Mouse (Mus musculus) hindbrain, embryonic 12.5 days (tissue): ENCODE measurements around the gene Zfp941. TPM values are rescaled to one million over a fixed set of nuclear protein-coding genes. Genes with fewer than 3 reads are reported as not detected.
A peak's percentile ranks its signal among the peaks of the same experiment; 100 is the strongest.

Experiments
- ATAC-seq: fragments of 200-750 bp; cut with Nextera tagmentation; 2 replicates; pipeline ENCODE4 v1.8.0; 2017; ENCODE audit warnings: moderate TSS enrichment; ENCODE audit not compliant: low FRiP score
- H3K27ac ChIP-seq: fragments of 300-500 bp; sonication (generic); 2 replicates; pipeline ENCODE4 v1.5.1; 2016; ENCODE audit warnings: mild to moderate bottlenecking
- H3K27me3 ChIP-seq: fragments of 300-500 bp; sonication (generic); 2 replicates; pipeline ENCODE4 v1.6.1; 2016; ENCODE audit warnings: mild to moderate bottlenecking
- H3K36me3 ChIP-seq: fragments of 300-500 bp; sonication (generic); 2 replicates; pipeline ENCODE4 v1.6.1; 2016; ENCODE audit warnings: mild to moderate bottlenecking
- H3K4me1 ChIP-seq: fragments of 300-500 bp; sonication (generic); 2 replicates; pipeline ENCODE4 v1.6.1; 2016
- H3K4me2 ChIP-seq: fragments of 300-500 bp; sonication (generic); replicated peaks from 2 replicates; pipeline ENCODE4 v1.6.1; 2016; ENCODE audit warnings: mild to moderate bottlenecking
- H3K4me3 ChIP-seq: fragments of 300-500 bp; sonication (generic); 2 replicates; pipeline ENCODE4 v1.5.1; 2016; ENCODE audit warnings: mild to moderate bottlenecking
- H3K9ac ChIP-seq: fragments of 300-500 bp; sonication (generic); 2 replicates; pipeline ENCODE4 v1.6.1; 2016; ENCODE audit warnings: mild to moderate bottlenecking, moderate library complexity
- H3K9me3 ChIP-seq: fragments of 300-500 bp; sonication (generic); replicated peaks from 2 replicates; pipeline ENCODE4 v1.6.1; 2016; ENCODE audit warnings: mild to moderate bottlenecking
- WGBS: fragments of 180-500 bp; shearing (Covaris S2); methylation state at CpG from one replicate; pipeline ENCODE4 v1.1.7; 2016; 5-methylcytosine and 5-hydroxymethylcytosine counted together
- polyA plus RNA-seq: library from polyadenylated mRNA; unstranded; fragments of >200 nt; fragmentation: Nextera tagmentation; extraction: Ambion mirVana; gene quantifications from 2 replicates; pipeline ENCODE4 v1.2.1, GENCODE M21; 2016

Zfp941 gene
- polyA plus RNA-seq, 1 experiment from 2014 or later, result 12.3 TPM

DNA sequence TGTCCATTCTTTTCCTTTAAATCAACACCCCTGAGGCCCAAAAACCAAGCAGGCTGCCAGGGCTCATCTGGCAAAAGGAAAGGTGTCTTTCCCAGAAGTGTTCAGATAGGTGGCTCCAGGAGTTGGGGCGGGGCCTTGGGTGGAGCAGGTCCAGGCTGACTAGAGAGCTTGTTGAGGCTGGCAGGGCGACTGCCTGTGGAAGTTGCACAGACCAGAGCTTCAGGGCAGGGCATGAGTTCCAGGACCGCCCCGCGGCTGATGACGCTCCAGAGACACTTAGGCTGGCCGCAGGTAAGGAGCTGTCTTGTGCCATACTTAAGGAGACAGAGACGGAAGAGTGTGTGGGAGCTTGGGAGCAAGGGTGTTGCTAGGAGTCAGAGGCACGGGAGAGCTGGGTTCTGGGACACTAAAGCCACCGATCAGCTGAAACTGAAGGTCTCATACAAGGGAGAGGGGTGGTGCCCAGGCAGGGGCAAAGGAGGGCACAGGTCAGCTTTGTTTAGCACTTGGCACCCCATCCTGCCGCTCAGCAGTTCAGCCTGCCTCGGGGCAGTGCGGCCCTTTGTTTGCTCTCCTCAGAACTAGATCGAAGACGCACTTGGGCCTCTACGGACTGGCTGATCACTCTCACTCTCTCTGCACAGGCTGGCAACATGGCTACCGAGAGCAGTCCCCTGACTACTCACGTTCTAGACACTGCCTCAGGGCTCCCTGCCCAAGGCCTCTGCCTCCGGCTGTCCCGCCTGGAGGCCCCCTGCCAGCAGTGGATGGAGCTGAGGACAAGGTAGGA, 13.2 kb upstream of the Zfp941 start, which contains the start of gene Urah:
Gene Urah, plus strand, starts transcription at position 51 of the 790 bp plus-strand sequence.
- Histone ChIP-seq H3K27ac (no peak within 1 kb of the TSS), H3K9me3 (no peaks in the 10 kb centered on the region)
- 49% methylated on average over 20 of the region's 20 CpGs for whole genome bisulfite sequencing

DNA sequence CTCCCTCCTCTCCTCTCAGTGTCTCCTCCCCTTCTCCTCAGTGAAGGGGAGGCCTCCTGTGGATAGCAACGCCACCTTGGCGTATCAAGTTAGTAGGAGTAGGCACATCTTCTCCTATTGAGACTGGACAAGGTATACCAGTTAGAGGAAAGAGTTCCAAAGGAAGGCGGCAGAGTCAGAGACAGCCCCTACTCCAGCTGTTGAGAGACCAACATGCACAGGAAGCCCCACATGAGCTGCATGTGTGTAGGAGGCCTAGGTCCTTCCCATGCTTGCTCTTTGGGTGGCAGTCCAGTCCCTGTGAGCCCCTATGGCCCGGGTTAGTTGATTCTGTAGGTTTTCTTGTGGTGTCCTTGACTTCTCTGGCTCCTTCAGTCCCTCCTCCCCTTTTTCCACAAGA, 11.4 kb upstream of the Zfp941 start:
- Histone ChIP-seq H3K36me3 (no peaks in the 10 kb centered on the region), H3K4me1 (no peaks in the 10 kb centered on the region), H3K9me3 (no peaks in the 10 kb centered on the region), H3K27me3 (no peaks in the 10 kb centered on the region; the same call in 1 of the 2 replicates), H3K27ac (no peak overlapping the region), H3K4me2 (no peak overlapping the region), H3K9ac (no peak overlapping the region), H3K4me3 (no peak overlapping the region)
- no peak for ATAC-seq
- 84% methylated on average over 4 of the region's 4 CpGs for WGBS

More for the DNA sequence above, 13.2 kb upstream of the Zfp941 start, which contains the start of gene Urah:
- ATAC-seq, result no peak
- no peak within 1 kb of the TSS for H3K4me2 ChIP-seq
- no peaks in the 10 kb centered on the region for H3K4me1 ChIP-seq
- H3K36me3 ChIP-seq, result no peaks in the 10 kb centered on the region
- H3K4me3 ChIP-seq, result no peak within 1 kb of the TSS
- no peak within 1 kb of the TSS for H3K9ac ChIP-seq
- H3K27me3 ChIP-seq, result no peaks in the 10 kb centered on the region; the same call in 1 of the 2 replicates

DNA sequence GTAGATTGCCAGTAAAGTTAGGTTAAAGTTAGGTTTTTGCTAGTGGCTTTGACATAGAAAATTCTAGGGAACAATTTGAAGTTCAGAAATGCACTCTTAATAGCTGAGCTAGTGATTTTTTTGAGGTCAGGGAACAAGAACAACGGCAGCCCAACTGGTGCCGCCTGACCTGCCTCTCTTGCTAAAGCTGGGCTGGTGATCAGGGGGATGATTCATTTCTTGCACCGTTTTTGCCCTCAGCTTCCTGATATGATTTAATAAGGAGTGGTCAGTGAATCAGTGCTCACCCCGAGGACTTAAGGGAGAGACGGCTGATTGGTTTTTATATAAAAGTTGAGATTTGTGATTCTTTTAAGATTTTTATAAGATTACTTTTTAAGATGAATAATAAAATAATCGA, 9.5 kb upstream of the Zfp941 start:
- H3K4me2 ChIP-seq, result no peak overlapping the region
- no peak overlapping the region for H3K4me3 ChIP-seq
- H3K9me3 ChIP-seq, result no peaks in the 10 kb centered on the region
- no peak overlapping the region for H3K27ac ChIP-seq
- WGBS, result 76% methylated on average over 6 of the region's 6 CpGs
- H3K9ac ChIP-seq, result no peak overlapping the region
- no peaks in the 10 kb centered on the region; the same call in 1 of the 2 replicates for H3K27me3 ChIP-seq
- no peaks in the 10 kb centered on the region for H3K36me3 ChIP-seq
- no peaks in the 10 kb centered on the region for H3K4me1 ChIP-seq
- ATAC-seq, result no peak

DNA sequence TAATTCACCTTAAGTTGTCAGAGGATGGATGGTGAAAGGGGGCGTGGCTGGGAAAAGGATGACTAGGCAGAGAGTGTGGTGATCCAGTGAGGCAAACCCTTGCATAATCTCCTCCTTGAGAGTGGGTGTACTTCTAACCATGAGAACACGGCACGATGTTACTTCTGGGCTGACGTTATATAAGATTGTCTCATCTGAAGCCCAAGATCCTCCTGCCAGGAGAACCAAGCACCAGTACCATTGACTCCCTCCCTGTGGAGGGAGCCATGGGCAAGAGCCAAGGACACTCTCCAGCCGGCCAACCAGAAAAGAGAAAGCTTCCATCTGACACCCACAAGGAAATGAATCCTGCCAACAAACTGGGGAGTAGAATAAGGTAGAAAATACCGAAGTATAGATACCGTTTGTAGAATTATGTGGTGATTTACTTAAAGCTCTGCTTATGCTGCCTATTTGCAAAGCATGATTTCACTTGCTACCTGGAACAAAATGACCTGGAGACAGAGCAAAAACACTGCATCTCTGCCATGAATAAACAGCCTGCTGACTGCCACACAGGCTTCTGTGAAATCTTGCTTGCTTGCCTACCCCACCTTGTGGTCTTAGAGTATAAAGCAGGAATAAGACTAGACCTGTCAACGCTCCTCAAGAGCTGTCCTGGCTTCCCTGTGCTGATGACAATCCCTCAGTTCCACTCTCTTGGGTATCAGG, 6.3 kb upstream of the Zfp941 start:
- Histone ChIP-seq H3K27me3 (no peaks in the 10 kb centered on the region), H3K27ac (no peak overlapping the region), H3K9me3 (no peaks in the 10 kb centered on the region), H3K36me3 (no peaks in the 10 kb centered on the region), H3K4me3 (no peak overlapping the region), H3K4me2 (no peak overlapping the region), H3K4me1 (no peaks in the 10 kb centered on the region), H3K9ac (no peak overlapping the region)
- no peak for ATAC-seq
- 40% methylated on average over 8 of the region's 8 CpGs for WGBS

DNA sequence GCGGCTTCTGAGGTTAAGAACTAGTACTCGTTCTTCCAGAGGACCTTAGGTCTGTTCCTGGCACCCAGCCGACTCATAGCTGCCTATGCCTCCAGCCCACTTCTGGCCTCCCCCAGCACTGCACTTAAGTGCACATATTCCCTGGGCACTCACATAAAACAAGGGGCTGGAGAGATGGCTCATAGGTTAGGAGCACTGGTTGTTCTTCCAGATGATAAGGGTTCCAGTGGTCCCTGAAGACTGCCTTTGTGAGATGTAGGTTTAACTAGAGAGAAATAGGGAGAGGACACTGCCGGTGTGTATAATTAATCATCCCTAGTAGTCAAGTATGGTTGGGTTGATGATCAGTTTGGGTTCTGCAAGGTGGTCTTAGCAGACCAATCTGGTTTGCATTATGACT, 753 bp upstream of the Zfp941 start:
- peaks cover 2% of the 10 kb centered on the region; the same call in 1 of the 2 replicates for H3K4me1 ChIP-seq
- no peak overlapping the region for H3K4me2 ChIP-seq
- no peak overlapping the region for H3K9ac ChIP-seq
- no peak overlapping the region for H3K4me3 ChIP-seq
- H3K36me3 ChIP-seq, result no peaks in the 10 kb centered on the region
- no peaks in the 10 kb centered on the region for H3K27me3 ChIP-seq
- no peak for ATAC-seq
- H3K9me3 ChIP-seq, result no peaks in the 10 kb centered on the region
- no peak overlapping the region for H3K27ac ChIP-seq
- WGBS, result 93% methylated on average over 4 of the region's 4 CpGs

DNA sequence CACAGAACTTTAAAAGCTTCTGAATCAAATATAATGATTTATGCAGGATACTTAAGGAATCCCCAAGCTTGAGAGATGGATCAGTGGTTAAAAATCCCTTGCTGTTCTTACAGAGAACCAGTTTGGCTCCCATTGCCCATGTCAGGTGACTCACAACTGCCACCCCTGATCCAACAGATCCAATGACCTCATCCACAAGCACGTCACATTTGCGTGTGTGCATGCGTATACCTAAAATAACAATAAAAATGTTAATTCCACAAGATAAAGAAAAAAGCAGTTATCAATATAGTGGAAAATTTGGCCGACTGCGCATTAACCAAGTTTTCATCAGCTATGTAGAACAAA, 699 bp downstream of the Zfp941 start:
- WGBS, result 49% methylated on average over 5 of the region's 5 CpGs
- H3K9me3 ChIP-seq, result no peaks in the 10 kb centered on the region
- no peaks in the 10 kb centered on the region for H3K36me3 ChIP-seq
- peak overlapping the region; percentile 55 for H3K4me3 ChIP-seq
- H3K4me2 ChIP-seq, result peak overlapping the region; percentile 65
- H3K27me3 ChIP-seq, result no peaks in the 10 kb centered on the region
- H3K9ac ChIP-seq, result peak overlapping the region; percentile 72
- ATAC-seq, result peak; percentile 55
- H3K27ac ChIP-seq, result peak overlapping the region; percentile 83; the same call in 1 of the 2 replicates
- H3K4me1 ChIP-seq, result peaks cover 2% of the 10 kb centered on the region; the same call in 1 of the 2 replicates

DNA sequence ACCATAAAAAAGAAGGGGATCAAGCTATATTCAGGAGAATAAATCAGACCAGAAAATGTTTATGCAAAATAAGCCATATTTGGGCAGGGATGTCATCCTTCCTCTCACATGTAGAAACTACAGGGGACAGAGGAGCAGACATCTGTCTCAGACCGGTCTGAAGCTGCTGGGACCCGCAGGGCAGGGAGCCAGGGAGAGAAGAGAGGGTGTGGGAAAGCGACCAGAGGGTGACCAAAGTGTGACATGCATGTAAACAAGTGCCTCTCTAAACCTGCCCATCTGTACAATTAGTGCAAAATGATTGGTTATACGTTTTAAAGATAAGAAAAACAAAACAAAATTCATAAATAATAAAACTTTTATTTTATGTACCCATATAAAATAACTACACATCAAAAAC, 1.8 kb downstream of the Zfp941 start:
- ATAC-seq, result 0 out of 2 replicates have a peak, but pooled peaks have one; percentile 57
- Histone ChIP-seq H3K27me3 (no peaks in the 10 kb centered on the region), H3K4me1 (peaks cover 2% of the 10 kb centered on the region; the same call in 1 of the 2 replicates), H3K36me3 (no peaks in the 10 kb centered on the region), H3K4me2 (no peak overlapping the region; the same call in 1 of the 2 replicates), H3K27ac (no peak overlapping the region), H3K9me3 (no peaks in the 10 kb centered on the region), H3K4me3 (no peak overlapping the region), H3K9ac (no peak overlapping the region)
- 73% methylated on average over 4 of the region's 4 CpGs for WGBS

DNA sequence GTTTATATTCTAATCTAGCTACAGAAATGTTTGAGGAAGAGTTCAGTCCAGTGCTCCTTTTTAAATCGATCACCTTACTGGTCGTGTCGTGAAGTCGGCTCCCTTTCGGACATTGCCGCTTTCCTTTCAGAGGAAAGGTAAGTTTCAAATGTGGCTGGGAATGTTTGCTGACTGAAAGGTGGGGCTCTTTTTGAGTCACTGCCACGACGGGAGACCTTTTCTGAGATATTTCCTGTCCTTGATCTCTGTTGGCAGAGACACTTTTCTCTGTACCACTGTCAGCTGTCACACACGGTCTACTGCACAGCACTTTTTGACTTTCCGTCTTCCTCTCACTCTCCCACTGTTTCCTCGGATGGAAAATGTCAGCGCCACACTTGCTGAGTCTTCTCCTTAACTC, 9.1 kb downstream of the Zfp941 start:
- H3K4me1 ChIP-seq, result no peaks in the 10 kb centered on the region
- H3K27ac ChIP-seq, result no peak overlapping the region
- H3K4me2 ChIP-seq, result no peak overlapping the region
- ATAC-seq, result no peak
- 92% methylated on average over 12 of the region's 12 CpGs for WGBS
- H3K36me3 ChIP-seq, result peaks cover 22% of the 10 kb centered on the region
- H3K4me3 ChIP-seq, result no peak overlapping the region
- H3K9me3 ChIP-seq, result no peaks in the 10 kb centered on the region
- H3K9ac ChIP-seq, result no peak overlapping the region
- H3K27me3 ChIP-seq, result no peaks in the 10 kb centered on the region

DNA sequence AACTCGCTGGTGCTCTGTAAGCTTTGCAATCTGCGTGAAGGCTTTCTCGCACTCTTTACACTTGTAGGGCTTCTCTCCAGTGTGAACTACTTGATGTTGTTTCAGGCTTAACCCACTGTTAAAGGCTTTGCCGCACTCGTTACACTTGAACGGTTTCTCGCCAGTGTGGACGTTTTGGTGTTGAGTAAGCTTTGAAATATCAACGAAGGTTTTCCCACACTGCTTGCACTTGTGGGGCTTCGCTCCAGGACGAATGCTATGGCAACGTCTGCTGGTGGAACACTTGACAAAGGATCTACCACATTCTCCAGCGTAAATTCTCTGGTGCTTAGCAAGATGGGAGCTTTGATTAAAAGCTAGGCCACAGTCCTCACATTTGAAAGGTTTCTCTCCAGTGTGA, 10.3 kb downstream of the Zfp941 start:
- no peak overlapping the region for H3K9ac ChIP-seq
- H3K4me1 ChIP-seq, result no peaks in the 10 kb centered on the region
- no peak overlapping the region for H3K4me3 ChIP-seq
- H3K36me3 ChIP-seq, result peaks cover 22% of the 10 kb centered on the region
- no peaks in the 10 kb centered on the region for H3K9me3 ChIP-seq
- no peak overlapping the region for H3K4me2 ChIP-seq
- no peak for ATAC-seq
- H3K27ac ChIP-seq, result no peak overlapping the region
- 85% methylated on average over 13 of the region's 13 CpGs for WGBS
- H3K27me3 ChIP-seq, result no peaks in the 10 kb centered on the region

DNA sequence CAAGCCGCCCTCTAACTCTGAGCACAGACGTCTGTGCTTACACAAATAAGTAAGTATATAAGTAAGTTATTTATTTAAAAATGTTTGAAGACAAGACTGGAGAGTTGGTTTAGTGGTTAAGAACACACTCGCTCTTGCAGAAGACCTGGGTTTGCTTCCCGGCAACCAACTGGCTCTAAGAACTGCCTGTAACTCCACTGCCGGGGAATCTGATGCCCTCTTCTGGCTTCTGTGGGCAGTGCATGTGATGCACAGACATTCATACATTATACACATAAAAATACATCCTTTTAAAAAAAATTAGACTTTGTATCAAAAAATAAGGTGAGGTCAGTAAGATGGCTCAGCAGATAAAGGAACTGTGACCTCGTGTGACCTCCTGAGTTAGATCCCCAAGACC, 11.5 kb downstream of the Zfp941 start:
- no peaks in the 10 kb centered on the region for H3K9me3 ChIP-seq
- H3K27ac ChIP-seq, result no peak overlapping the region
- no peak overlapping the region for H3K4me3 ChIP-seq
- H3K4me2 ChIP-seq, result no peak overlapping the region
- no peaks in the 10 kb centered on the region for H3K27me3 ChIP-seq
- no peak for ATAC-seq
- 92% methylated on average over 6 of the region's 6 CpGs for WGBS
- H3K36me3 ChIP-seq, result peaks cover 22% of the 10 kb centered on the region
- H3K9ac ChIP-seq, result no peak overlapping the region
- H3K4me1 ChIP-seq, result no peaks in the 10 kb centered on the region

DNA sequence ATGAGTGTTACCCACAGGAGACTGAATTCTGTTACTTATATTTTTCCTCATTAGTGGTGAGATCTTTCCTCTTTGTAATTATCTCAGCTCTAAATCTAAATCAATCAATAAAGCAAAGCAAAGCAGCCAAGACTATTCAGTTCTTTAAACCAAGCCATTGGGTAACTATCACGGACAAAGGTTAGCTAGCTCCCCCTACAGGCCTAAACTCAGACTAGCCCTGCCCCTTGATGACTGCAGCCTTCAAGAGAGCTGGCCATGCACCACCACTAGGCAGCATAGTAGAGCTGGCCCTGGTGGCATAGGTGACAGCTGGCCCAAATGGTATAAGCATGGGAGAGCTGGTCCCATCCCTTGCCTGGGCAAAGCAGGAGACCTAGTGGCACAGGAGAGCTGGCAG, 16.3 kb downstream of the Zfp941 start:
- Histone ChIP-seq H3K36me3 (0 out of 2 replicates have a peak, but pooled peaks cover 5% of the 10 kb centered on the region), H3K4me3 (no peak overlapping the region), H3K4me1 (no peaks in the 10 kb centered on the region), H3K9me3 (no peaks in the 10 kb centered on the region), H3K27ac (no peak overlapping the region), H3K27me3 (no peaks in the 10 kb centered on the region), H3K4me2 (no peak overlapping the region), H3K9ac (no peak overlapping the region)
- ATAC-seq, result no peak
- 12% methylated on average over 1 of the region's 1 CpGs for WGBS

DNA sequence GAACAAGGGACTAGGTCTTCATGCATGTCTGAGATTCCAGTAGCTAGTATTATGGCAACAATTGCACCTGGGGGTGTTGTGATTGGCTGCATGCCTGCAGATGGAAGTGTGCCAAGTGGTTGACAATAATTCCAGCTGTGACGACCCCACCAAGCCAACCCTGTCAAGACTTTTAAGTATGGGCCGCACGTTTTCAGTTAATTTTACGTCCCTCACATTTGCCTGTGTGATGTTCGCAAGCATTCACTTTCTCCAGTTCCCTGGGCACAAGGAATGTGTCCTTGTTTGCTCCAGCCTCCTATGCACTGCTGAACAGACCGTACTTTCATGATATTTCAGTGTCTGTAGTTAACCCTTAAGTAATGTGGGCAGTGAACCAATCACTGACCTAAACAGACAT, 19.3 kb downstream of the Zfp941 start:
- Histone ChIP-seq H3K9ac (no peak overlapping the region), H3K9me3 (no peaks in the 10 kb centered on the region), H3K36me3 (no peaks in the 10 kb centered on the region), H3K27ac (no peak overlapping the region), H3K27me3 (no peaks in the 10 kb centered on the region), H3K4me1 (no peaks in the 10 kb centered on the region), H3K4me2 (no peak overlapping the region), H3K4me3 (no peak overlapping the region)
- no peak for ATAC-seq
- WGBS, result 71% methylated on average over 6 of the region's 6 CpGs
